Mouse (Mus musculus) T-helper 2 cell (primary cell): Measurements from ENCODE around the gene Wnt9b.

Experiments used
- in situ Hi-C: fragments of 300-600 bp; cut with MboI, MseI; formaldehyde crosslinking; loops from one replicate; pipeline ENCODE4 v1.15.1; 2025; ENCODE audit warnings: high pct_unique_total_duplicates

Wnt9b gene

GRCm38 (mm10) chr11:103749306-103750089 lies at the start of gene Wnt9b:
Gene Wnt9b, minus strand, starts transcription at chr11:103749821.
- in situ Hi-C loops, result no loop called here

GRCm38 (mm10) chr11:103789951-103790350 lies 40.3 kb upstream of the Wnt9b start:
- in situ Hi-C loops, result no loop called here

GRCm38 (mm10) chr11:103780152-103780551 lies 30.5 kb upstream of the Wnt9b start:
- in situ Hi-C loops, result no loop called here

GRCm38 (mm10) chr11:103774228-103774530 lies 24.6 kb upstream of the Wnt9b start:
- in situ Hi-C loops, result no loop called here

- in situ Hi-C loops, result no loop called here
These were observed 24.0 kb upstream of the Wnt9b start, which contains the start of gene Wnt3 for GRCm38 (mm10) chr11:103773387-103774227. Gene Wnt3, plus strand, starts transcription at chr11:103774150.

GRCm38 (mm10) chr11:103772505-103773386 lies 23.1 kb upstream of the Wnt9b start:
- in situ Hi-C loops, result no loop called here

GRCm38 (mm10) chr11:103771160-103771817 lies 21.7 kb upstream of the Wnt9b start:
- in situ Hi-C loops, result no loop called here

- in situ Hi-C loops, result no loop called here
These were observed 16.0 kb upstream of the Wnt9b start for GRCm38 (mm10) chr11:103765556-103766011.

GRCm38 (mm10) chr11:103764601-103765000 lies 15.0 kb upstream of the Wnt9b start:
- in situ Hi-C loops, result loop anchor here (5.0 kb wide), 1 partner anchor 148 kb away; no protein-coding TSS in a partner anchor

GRCm38 (mm10) chr11:103763410-103764163 lies 14.0 kb upstream of the Wnt9b start:
- in situ Hi-C loops, result loop anchor here (5.0 kb wide), 1 partner anchor 149 kb away; no protein-coding TSS in a partner anchor

- in situ Hi-C loops, result loop anchor here (5.0 kb wide), 1 partner anchor 151 kb away; no protein-coding TSS in a partner anchor
These were observed 11.3 kb upstream of the Wnt9b start for GRCm38 (mm10) chr11:103760891-103761290.

- in situ Hi-C loops, result loop anchor here (5.0 kb wide), 1 partner anchor 152 kb away; no protein-coding TSS in a partner anchor
These were observed 10.5 kb upstream of the Wnt9b start for GRCm38 (mm10) chr11:103760101-103760500.

GRCm38 (mm10) chr11:103758706-103759105 lies 9.1 kb upstream of the Wnt9b start:
- in situ Hi-C loops, result no loop called here

- in situ Hi-C loops, result no loop called here
These were observed 8.4 kb upstream of the Wnt9b start for GRCm38 (mm10) chr11:103758054-103758453.

- in situ Hi-C loops, result no loop called here
These were observed 991 bp upstream of the Wnt9b start for GRCm38 (mm10) chr11:103750612-103751011.

GRCm38 (mm10) chr11:103735046-103735781 lies 14.4 kb downstream of the Wnt9b start:
- in situ Hi-C loops, result no loop called here

- in situ Hi-C loops, result no loop called here
These were observed 15.1 kb downstream of the Wnt9b start for GRCm38 (mm10) chr11:103734411-103735045.

- in situ Hi-C loops, result no loop called here
These were observed 15.7 kb downstream of the Wnt9b start for GRCm38 (mm10) chr11:103733961-103734360.

GRCm38 (mm10) chr11:103733069-103733468 lies 16.6 kb downstream of the Wnt9b start:
- in situ Hi-C loops, result no loop called here
